Mouse (Mus musculus): Measurements from ENCODE around the gene Pskh1. TPM values are rescaled to one million over a fixed set of nuclear protein-coding genes. Genes with fewer than 3 reads are reported as not detected.

Pskh1 gene
- polyA plus RNA-seq, 1 experiment from 2014 or later = 12.0 TPM

- Histone ChIP-seq H3K4me2 (replicated peaks) (peak overlapping the region; percentile 62), H3K4me3 (peak overlapping the region; percentile 57), H3K27me3 (peaks cover 25% of the 10 kb centered on the region), H3K9ac (replicated peaks) (peak overlapping the region; percentile 43), H3K4me1 (peaks cover 20% of the 10 kb centered on the region), H3K9me3 (no peaks in the 10 kb centered on the region), H3K27ac (replicated peaks) (0 out of 2 replicates have a peak overlapping the region, but pooled peaks have one; percentile 5), H3K36me3 (no peaks in the 10 kb centered on the region)
- peak; percentile 74 for ATAC-seq (replicated peaks)
- WGBS = 3% methylated on average over 40 of the region's 40 CpGs
Measured at GRCm38 (mm10) chr8:105965266-105965904, 65.1 kb downstream of the Pskh1 start.

GRCm38 (mm10) chr8:105965905-105966341 is 65.7 kb downstream of the Pskh1 start, which contains the start of gene Slc12a4:
Gene Slc12a4 (minus strand): TSS chr8:105966097.
- H3K4me2 ChIP-seq (replicated peaks) = peak within 1 kb of the TSS; percentile 62
- H3K36me3 ChIP-seq = no peaks in the 10 kb centered on the region
- peak within 1 kb of the TSS; percentile 43 for H3K9ac ChIP-seq (replicated peaks)
- WGBS = under 1% methylated on average over 44 of the region's 47 CpGs
- peak within 1 kb of the TSS; percentile 57 for H3K4me3 ChIP-seq
- 0 out of 2 replicates have a peak within 1 kb of the TSS, but pooled peaks have one; percentile 5 for H3K27ac ChIP-seq (replicated peaks)
- peak; percentile 82 for ATAC-seq (replicated peaks)
- peaks cover 25% of the 10 kb centered on the region for H3K27me3 ChIP-seq
- H3K4me1 ChIP-seq = peaks cover 20% of the 10 kb centered on the region
- H3K9me3 ChIP-seq = no peaks in the 10 kb centered on the region

GRCm38 (mm10) chr8:105966692-105967311 is 66.6 kb downstream of the Pskh1 start:
- Histone ChIP-seq H3K4me2 (replicated peaks) (peak overlapping the region; percentile 62; the same call in 1 of the 2 replicates), H3K27me3 (peaks cover 25% of the 10 kb centered on the region), H3K9ac (replicated peaks) (no peak overlapping the region), H3K36me3 (no peaks in the 10 kb centered on the region), H3K4me1 (peaks cover 20% of the 10 kb centered on the region), H3K9me3 (no peaks in the 10 kb centered on the region), H3K27ac (replicated peaks) (no peak overlapping the region), H3K4me3 (no peak overlapping the region; the same call in 1 of the 2 replicates)
- ATAC-seq (replicated peaks) = no peak
- WGBS = 7% methylated on average over 19 of the region's 19 CpGs

- H3K27me3 ChIP-seq = peaks cover 24% of the 10 kb centered on the region
- no peak overlapping the region for H3K4me3 ChIP-seq
- no peaks in the 10 kb centered on the region for H3K9me3 ChIP-seq
- H3K4me2 ChIP-seq (replicated peaks) = no peak overlapping the region
- 69% methylated on average over 1 of the region's 1 CpGs for whole genome bisulfite sequencing
- no peaks in the 10 kb centered on the region for H3K36me3 ChIP-seq
- no peak overlapping the region for H3K27ac ChIP-seq (replicated peaks)
- no peak overlapping the region for H3K9ac ChIP-seq (replicated peaks)
- H3K4me1 ChIP-seq = peaks cover 20% of the 10 kb centered on the region
- no peak for ATAC-seq (replicated peaks)
Measured at GRCm38 (mm10) chr8:105969367-105969766, 69.1 kb downstream of the Pskh1 start.

GRCm38 (mm10) chr8:105971019-105971720 is 70.9 kb downstream of the Pskh1 start:
- Histone ChIP-seq H3K9me3 (no peaks in the 10 kb centered on the region), H3K9ac (replicated peaks) (no peak overlapping the region), H3K4me3 (no peak overlapping the region), H3K4me1 (peaks cover 10% of the 10 kb centered on the region), H3K27me3 (peaks cover 16% of the 10 kb centered on the region; the same call in 1 of the 2 replicates), H3K4me2 (replicated peaks) (no peak overlapping the region), H3K36me3 (no peaks in the 10 kb centered on the region), H3K27ac (replicated peaks) (no peak overlapping the region)
- WGBS = 75% methylated on average over 8 of the region's 8 CpGs
- ATAC-seq (replicated peaks) = no peak

GRCm38 (mm10) chr8:105975363-105975762 is 75.1 kb downstream of the Pskh1 start:
- Histone ChIP-seq H3K9me3 (no peaks in the 10 kb centered on the region), H3K36me3 (no peaks in the 10 kb centered on the region), H3K4me1 (no peaks in the 10 kb centered on the region), H3K27ac (replicated peaks) (no peak overlapping the region), H3K27me3 (no peaks in the 10 kb centered on the region), H3K4me3 (no peak overlapping the region), H3K9ac (replicated peaks) (no peak overlapping the region), H3K4me2 (replicated peaks) (no peak overlapping the region)
- no peak for ATAC-seq (replicated peaks)
- 61% methylated on average over 7 of the region's 7 CpGs for WGBS

- no peak for ATAC-seq (replicated peaks)
- WGBS = 92% methylated on average over 15 of the region's 15 CpGs
- Histone ChIP-seq H3K4me3 (no peak within 1 kb of the TSS), H3K36me3 (no peaks in the 10 kb centered on the region), H3K27me3 (no peaks in the 10 kb centered on the region), H3K27ac (replicated peaks) (no peak within 1 kb of the TSS), H3K4me1 (no peaks in the 10 kb centered on the region), H3K9me3 (no peaks in the 10 kb centered on the region), H3K4me2 (replicated peaks) (no peak within 1 kb of the TSS), H3K9ac (replicated peaks) (no peak within 1 kb of the TSS)
Measured at GRCm38 (mm10) chr8:105979325-105979724, 79.1 kb downstream of the Pskh1 start, which contains the start of gene Dpep3. Gene Dpep3 (minus strand): TSS chr8:105979429.

- Histone ChIP-seq H3K4me1 (no peaks in the 10 kb centered on the region), H3K4me3 (no peak overlapping the region), H3K27ac (replicated peaks) (no peak overlapping the region), H3K9ac (replicated peaks) (no peak overlapping the region), H3K36me3 (no peaks in the 10 kb centered on the region), H3K9me3 (no peaks in the 10 kb centered on the region), H3K27me3 (no peaks in the 10 kb centered on the region), H3K4me2 (replicated peaks) (no peak overlapping the region)
- ATAC-seq (replicated peaks) = no peak
- WGBS = 90% methylated on average over 1 of the region's 1 CpGs
Measured at GRCm38 (mm10) chr8:105981146-105981545, 80.9 kb downstream of the Pskh1 start.

Small RNAs within 50 kb of the gene (microRNA-seq; reads per million reads assigned to microRNA genes)
- not detected for gene Mir7074

Other genes starting within 250 kb of the Pskh1 start
- 12.1 and 12.3 TPM in 2 replicates for gene Carmil2, start 214.2 kb upstream of the Pskh1 start, polyA plus RNA-seq (2015; fragmentation: Nextera tagmentation; extraction: Ambion mirVana)
- 105 and 107 TPM in 2 replicates for gene Acd, start 199.3 kb upstream of the Pskh1 start, polyA plus RNA-seq (2015; fragmentation: Nextera tagmentation; extraction: Ambion mirVana)
- 47.1 and 52.0 TPM in 2 replicates for gene Pard6a, start 199.3 kb upstream of the Pskh1 start, polyA plus RNA-seq (2015; fragmentation: Nextera tagmentation; extraction: Ambion mirVana)
- 0.15 TPM in 1 of 2 replicates, not detected in the other for gene 4933405L10Rik, start 192.8 kb upstream of the Pskh1 start, polyA plus RNA-seq (2015; fragmentation: Nextera tagmentation; extraction: Ambion mirVana)
- 17.3 and 19.3 TPM in 2 replicates for gene Enkd1, start 192.2 kb upstream of the Pskh1 start, polyA plus RNA-seq (2015; fragmentation: Nextera tagmentation; extraction: Ambion mirVana)
- 84.5 and 88.0 TPM in 2 replicates for gene Gfod2, start 141.8 kb upstream of the Pskh1 start, polyA plus RNA-seq (2015; fragmentation: Nextera tagmentation; extraction: Ambion mirVana)
- gene Ranbp10, start 73.1 kb upstream of the Pskh1 start, polyA plus RNA-seq (2015; fragmentation: Nextera tagmentation; extraction: Ambion mirVana) = 11.8 and 13.9 TPM in 2 replicates
- 0.61 and 0.84 TPM in 2 replicates for gene Tsnaxip1, start 72.7 kb upstream of the Pskh1 start, polyA plus RNA-seq (2015; fragmentation: Nextera tagmentation; extraction: Ambion mirVana)
- 65.0 and 66.4 TPM in 2 replicates for gene Cenpt, start 47.2 kb upstream of the Pskh1 start, polyA plus RNA-seq (2015; fragmentation: Nextera tagmentation; extraction: Ambion mirVana)
- gene Thap11, start 45.3 kb upstream of the Pskh1 start, polyA plus RNA-seq (2015; fragmentation: Nextera tagmentation; extraction: Ambion mirVana) = 70.5 and 73.6 TPM in 2 replicates
- gene Nutf2, start 39.9 kb upstream of the Pskh1 start, polyA plus RNA-seq (2015; fragmentation: Nextera tagmentation; extraction: Ambion mirVana) = 189 and 218 TPM in 2 replicates
- gene Edc4, start 19.6 kb upstream of the Pskh1 start, polyA plus RNA-seq (2015; fragmentation: Nextera tagmentation; extraction: Ambion mirVana) = 55.6 and 59.1 TPM in 2 replicates
- gene Nrn1l, start 6.9 kb upstream of the Pskh1 start, polyA plus RNA-seq (2015; fragmentation: Nextera tagmentation; extraction: Ambion mirVana) = not detected in 2 replicates
- 2.0 and 2.2 TPM in 2 replicates for gene Ctrl, start 33.4 kb downstream of the Pskh1 start, polyA plus RNA-seq (2015; fragmentation: Nextera tagmentation; extraction: Ambion mirVana)
- 36.3 and 39.7 TPM in 2 replicates for gene Psmb10, start 38.0 kb downstream of the Pskh1 start, polyA plus RNA-seq (2015; fragmentation: Nextera tagmentation; extraction: Ambion mirVana)
- gene Lcat, start 42.9 kb downstream of the Pskh1 start, polyA plus RNA-seq (2015; fragmentation: Nextera tagmentation; extraction: Ambion mirVana) = 0.41 and 0.50 TPM in 2 replicates
- 9.3 and 10.1 TPM in 2 replicates for gene Slc12a4, start 65.7 kb downstream of the Pskh1 start, polyA plus RNA-seq (2015; fragmentation: Nextera tagmentation; extraction: Ambion mirVana)
- not detected in 2 replicates for gene Dpep3, start 79.0 kb downstream of the Pskh1 start, polyA plus RNA-seq (2015; fragmentation: Nextera tagmentation; extraction: Ambion mirVana)
- 24.1 and 26.3 TPM in 2 replicates for gene Dus2, start 90.9 kb downstream of the Pskh1 start, polyA plus RNA-seq (2015; fragmentation: Nextera tagmentation; extraction: Ambion mirVana)
- gene Dpep2nb, start 105.5 kb downstream of the Pskh1 start, polyA plus RNA-seq (2015; fragmentation: Nextera tagmentation; extraction: Ambion mirVana) = not detected in 2 replicates
- 22.4 and 23.0 TPM in 2 replicates for gene Ddx28, start 111.4 kb downstream of the Pskh1 start, polyA plus RNA-seq (2015; fragmentation: Nextera tagmentation; extraction: Ambion mirVana)
- 4.1 and 4.8 TPM in 2 replicates for gene Nfatc3, start 158.4 kb downstream of the Pskh1 start, polyA plus RNA-seq (2015; fragmentation: Nextera tagmentation; extraction: Ambion mirVana)
- gene Esrp2, start 236.5 kb downstream of the Pskh1 start, polyA plus RNA-seq (2015; fragmentation: Nextera tagmentation; extraction: Ambion mirVana) = 0.06 and 0.23 TPM in 2 replicates
- gene Pla2g15, start 250.0 kb downstream of the Pskh1 start, polyA plus RNA-seq (2015; fragmentation: Nextera tagmentation; extraction: Ambion mirVana) = 16.6 and 20.1 TPM in 2 replicates

Data from forebrain, embryonic 15.5 days (tissue).